Mouse (Mus musculus): ENCODE results near the gene Gk5.
A peak's percentile ranks its signal among the peaks of the same experiment; 100 is the strongest.
"Not testable (repeated sequence)": the region's sequence is repeated elsewhere in the genome, so short reads cannot be mapped to it uniquely, and the experiment has no call there.

The Gk5 gene

DNA sequence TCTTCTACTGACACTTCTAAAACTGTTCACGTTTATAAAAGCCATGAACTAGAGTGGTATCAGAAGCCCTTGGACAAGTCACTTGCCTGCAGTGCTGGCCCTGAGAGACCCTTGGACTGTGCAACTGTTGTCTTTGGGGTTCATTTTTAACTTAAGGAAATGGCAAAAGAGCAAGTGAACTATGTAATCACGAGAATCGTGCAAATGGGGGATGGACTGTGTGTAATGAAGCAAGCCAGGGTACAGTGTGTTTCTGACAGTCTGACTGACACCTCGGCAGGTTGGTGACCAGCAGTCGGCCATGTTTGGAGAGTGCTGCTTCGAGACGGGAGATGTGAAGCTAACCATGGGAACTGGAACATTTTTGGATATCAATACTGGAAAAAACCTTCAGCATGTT, 33.6 kb downstream of the Gk5 start:
- no peak for DNase-seq

DNA sequence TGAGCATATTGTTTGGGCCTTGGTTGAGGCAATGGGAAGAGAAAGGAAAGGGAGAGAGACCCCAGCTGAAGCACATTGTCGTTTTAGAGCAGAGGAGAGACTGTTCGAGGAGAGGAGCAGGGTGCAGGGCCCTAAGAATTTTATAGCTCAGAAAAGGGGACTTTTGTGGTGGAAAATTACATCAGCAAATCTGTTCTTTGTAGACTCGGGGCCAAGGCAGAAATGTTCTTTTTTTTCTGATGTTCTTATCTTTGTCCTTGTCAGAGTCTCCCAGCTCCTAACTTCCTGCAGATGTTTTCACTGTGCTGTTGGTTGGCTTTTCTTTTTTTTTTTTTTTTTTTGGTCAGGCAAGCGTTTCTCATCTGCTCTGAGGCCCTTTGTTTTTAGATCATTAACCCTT, 39.3 kb downstream of the Gk5 start:
- no peak for DNase-seq

DNA sequence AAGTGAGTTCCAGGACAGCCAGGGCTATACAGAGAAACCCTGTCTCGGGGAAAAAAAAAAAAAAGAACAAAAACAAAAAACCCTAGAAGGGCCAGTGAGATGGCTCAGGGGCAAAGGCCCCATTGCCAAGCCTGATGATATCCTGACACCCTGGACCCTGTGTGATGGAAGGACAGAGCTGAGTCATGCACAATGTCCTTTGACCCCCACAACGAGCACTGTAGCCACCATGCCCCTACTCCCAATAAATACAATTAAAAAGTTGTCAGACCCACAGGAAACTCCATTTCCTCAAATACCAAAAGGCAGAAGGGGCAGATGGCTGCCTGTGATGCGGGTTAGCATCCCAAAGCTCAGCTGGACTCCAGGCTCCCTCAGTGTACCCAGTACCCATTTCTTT, 39.9 kb downstream of the Gk5 start:
- DNase-seq: no peak

DNA sequence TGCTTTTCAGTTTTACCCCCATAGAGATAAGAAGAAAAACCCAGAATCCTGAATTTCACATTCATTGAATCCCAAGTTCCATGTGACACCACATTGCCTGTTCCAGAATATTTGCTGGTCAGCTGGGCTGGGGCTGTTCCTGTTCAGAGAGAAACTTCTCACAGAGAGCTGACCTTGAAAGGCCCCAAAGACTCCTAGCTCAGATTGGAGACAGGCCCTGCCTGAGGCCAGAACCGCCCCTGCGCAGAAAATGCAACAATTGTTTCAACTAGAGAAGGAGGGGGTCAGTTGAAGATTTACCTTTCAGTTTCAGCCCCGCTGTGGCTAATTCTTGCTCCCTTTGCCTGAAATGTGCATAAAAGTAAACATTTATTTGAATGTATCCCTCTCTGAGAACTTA, 41.6 kb downstream of the Gk5 start:
- DNase-seq: no peak

DNA sequence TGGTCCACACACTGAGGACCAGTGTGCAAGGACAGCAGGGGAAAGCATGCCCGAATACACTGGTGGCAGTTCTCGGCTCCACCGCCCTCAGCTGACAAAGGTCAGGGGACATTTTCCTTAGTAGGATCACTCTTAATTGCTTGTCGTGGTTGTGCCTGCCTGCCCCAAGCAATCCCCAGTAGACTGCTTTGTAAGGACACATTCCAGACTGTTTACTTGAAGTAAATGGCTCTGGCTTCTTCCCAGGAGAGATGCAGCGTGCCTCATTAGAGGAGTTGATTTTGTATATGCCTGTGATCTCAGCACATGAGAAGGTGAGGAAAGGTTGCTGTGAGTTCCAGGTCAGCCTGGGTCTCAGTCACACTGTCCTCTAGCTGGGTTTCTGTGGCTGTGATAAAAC, 43.3 kb downstream of the Gk5 start:
- no peak for DNase-seq

DNA sequence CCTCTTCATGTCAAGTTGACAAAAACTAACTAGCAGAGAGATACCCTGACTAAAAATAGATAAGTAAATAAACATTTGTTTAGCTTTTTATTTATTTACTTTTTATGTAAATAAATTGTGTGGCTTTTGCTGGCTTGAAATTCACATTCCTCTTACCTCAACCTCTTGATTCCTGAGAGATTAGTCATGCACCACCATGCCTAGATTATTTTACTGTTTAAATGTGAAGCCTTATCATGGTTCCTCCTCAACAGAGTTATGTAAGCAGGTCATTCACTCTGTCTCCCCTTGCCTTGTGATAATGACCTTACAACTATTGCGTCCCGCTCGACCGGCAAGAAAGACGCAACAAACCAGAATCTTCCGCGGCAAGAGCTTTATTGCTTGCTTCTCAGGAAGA, 44.3 kb downstream of the Gk5 start:
- DNase-seq: no peak

DNA sequence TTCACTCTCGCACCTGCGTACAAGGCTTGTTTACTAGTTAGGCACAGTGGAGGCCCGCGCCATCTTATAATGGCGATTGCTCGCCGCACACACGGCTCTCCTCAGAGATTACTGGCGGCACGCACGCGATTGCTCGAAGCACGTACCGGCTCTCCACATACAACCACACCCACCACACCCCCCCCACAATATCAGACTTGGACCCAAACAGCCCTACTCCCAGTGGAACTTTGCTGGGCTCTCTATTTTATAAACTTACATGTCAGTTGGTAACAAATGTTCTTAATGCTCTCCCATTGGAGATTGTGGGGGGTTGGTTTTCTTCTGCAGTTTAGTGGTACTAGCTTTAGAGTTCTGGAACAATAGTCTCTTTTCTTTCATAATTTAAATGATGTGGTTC, 44.8 kb downstream of the Gk5 start:
- not testable (repeated sequence) for DNase-seq

DNA sequence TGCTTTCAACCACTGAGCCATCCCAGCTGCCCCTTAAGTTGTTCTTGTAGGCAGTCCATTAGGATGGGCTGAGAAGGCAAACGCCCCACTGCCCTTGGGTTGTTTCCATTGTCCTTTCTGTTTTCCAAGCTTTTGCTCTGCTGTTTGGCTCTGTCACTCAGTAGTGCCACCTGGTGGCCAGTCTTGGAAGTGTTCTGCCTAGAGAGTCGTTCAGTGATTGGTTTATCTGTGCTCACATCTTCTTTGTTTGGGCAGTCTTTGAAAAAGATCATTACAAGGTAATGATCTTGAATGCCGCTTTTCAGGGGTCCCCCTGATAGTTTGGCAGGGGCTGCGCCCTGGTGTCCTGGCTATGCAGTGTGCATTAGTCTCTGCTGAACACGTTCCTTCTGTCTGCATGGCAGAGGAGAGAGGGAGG, 48.0 kb downstream of the Gk5 start:
- DNase-seq: peak; percentile 12

DNA sequence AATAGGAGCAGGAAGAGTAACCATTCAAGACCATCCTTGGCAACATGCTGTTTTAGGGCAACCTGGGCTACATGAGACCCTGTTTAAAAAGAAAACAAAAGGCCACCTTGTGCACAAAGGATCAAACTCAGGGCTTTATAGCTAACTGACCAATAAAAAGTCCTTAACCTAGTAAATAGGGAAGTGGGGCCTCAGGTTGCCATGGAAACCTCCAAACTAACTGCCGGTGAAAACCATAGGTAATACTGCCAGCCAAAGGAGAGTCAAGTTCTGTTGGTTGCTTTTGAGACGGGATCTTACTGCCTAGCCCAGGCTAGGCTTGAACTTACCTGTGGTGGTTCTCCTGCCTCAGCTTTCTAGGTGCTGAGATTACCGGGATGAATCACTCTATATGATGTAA, 51.4 kb downstream of the Gk5 start:
- no peak for DNase-seq

DNA sequence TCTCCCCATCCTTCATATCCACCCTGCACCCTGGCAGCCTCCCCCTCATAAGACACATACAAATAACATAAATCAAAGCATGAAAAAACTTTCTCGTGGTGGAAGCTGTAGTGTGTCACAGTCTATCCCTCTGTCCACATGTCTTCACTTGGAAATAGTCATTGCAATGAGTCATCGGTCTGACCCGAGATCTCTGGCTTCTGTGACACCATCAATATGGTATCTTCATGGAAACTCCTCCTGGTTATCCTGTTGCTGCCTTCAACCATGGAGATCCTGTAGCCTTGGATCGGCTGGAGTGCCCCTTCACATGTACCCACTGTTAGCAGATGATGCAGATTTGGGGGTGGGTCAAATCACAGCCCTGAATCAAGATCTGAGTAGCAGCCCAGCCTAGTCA, 65.7 kb downstream of the Gk5 start:
- DNase-seq: no peak

DNA sequence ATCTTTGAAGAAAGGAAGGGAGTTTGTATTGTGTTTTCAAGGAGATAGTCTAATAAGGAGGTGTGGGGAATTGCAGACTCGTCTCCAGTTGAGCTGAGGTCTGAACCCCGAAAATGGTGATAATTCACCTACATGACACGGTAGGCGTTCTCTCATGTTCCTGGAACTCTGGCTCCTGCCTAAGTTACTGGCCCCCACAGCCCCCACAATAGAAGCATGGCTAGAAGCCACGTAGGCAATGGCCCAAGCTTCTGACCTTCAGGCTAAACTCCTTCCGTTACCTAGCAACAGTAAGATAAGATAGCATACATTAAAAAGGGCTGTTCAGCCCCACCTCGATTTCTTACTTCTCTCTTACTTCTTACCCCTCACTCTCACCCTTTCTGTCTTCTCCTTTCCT, 67.5 kb downstream of the Gk5 start:
- DNase-seq: no peak

DNA sequence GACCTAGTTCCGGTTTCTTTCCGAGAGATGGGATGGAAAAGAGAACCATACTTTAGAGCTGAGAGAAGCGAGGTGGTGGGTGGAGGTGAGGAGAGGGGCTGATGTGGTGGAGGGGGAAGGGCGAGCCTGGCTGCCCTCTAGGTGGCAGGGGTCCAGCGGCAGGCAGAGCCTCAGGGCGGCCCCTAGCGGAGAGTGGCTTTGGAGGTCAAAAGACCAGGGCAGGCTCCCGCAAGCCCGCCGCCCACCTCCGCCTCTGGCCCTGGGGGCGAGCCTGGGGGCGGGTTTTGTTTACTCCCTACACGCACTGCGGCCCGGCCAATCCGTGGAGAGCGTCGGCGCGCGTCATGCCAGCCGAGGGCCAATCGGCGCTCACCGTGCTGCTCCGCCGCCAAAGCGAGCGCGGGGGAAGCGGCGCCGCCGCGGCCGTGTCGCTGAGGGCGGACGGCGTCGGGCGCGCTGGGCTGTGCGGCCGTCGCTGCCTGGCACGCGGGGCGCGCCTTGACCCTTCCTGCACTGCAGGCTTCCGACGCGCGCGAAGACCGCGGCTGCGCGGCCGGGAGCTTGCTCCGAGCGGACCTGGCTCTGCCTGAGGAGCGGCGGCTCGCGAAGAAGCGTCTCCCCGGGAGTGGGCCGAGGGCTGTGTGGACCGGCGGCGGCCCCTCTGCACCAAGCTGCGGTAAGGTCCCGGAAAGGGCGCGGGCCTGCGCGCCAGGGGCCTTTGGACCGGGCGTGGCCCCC, 76.9 kb downstream of the Gk5 start, which contains the start of gene Tfdp2:
Tfdp2 (plus strand) TSS at position 391 of the 738 bp plus-strand sequence.
- peak; percentile 89 for DNase-seq

DNA sequence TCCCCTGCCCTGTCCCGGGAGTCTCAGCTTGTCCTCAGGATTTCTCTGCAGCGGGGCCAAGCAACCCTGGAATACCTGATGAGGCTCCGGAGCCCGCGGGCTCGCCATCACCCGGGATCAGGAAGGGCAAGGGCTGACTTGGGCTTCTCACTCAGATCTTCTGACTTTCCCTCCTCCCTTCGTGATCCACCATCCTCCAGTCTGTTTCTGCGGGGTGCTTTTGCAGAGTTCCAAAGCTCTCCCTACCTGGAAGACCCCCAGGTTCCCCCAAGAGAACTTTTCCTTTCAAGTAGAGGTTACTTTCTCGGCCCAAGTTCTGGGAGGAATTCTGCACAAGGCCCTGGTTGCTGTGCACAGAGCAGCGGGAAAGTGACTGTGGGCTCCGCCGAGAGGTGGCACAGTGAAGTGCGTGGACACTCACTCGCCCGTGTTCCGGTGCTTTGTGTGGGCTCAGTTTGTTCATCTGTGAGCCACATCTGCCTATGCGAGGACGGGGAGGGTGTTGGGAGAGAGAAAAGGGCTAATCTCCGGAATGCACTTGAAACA, 77.5 kb downstream of the Gk5 start:
- peak; percentile 40 for DNase-seq

DNA sequence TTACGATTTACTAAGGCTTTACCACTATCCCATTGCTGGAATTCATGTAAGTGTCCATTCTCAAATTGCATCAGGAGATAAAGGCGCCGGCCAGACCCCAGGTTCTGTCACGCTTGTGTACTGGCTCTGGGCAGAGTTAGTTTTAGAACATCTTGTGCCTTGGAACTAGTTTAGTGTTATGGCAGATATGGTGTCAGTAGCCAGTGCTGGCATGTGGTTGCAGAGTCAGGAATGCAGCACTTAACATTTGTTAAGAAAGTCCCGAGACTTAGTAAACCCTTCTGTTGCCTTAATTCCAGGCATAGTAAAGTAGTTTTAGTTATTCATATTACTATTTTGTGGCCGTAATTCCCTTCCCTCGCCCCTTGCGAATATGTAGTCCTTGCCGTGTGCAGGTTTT, 78.6 kb downstream of the Gk5 start:
- no peak for DNase-seq

DNA sequence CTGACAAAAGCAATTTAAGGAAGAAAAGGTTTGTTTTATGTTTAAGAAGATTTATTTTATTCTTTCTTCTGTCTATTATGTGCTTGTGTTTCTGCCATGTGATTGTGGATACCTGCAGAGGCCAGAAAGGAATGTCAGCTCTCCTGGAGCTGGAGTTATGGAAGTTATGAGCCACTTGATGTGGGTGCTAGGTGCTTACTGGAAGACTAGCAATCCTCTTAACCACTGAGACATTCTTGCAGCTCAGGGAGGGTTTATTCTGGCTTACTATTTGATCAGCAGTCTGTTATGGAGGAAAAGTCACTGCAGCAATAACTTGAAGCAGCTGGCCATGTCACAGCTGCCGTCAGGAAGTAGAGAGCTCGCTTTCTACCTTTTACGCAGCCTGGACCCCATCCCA, 84.5 kb downstream of the Gk5 start:
- no peak for DNase-seq

DNA sequence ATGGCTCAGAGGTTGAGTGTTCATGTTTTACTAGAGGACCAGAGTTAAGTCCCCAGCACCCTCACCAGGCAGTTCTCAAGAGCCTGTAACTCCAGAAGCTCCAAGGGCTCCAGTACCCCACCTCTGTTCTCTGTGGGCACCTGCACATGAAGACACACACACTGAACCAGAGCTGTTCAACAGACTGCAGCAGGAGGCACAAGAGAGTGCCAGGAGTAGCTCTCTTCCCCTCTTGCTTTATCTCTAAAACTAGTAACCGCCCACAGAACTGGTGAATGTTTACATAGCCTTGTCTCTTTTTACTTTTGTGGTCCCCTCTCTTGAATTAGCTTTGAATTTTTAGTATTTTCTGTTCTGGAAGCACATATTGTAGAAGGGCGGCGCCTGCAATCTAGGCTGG, 88.3 kb downstream of the Gk5 start:
- no peak for DNase-seq

DNA sequence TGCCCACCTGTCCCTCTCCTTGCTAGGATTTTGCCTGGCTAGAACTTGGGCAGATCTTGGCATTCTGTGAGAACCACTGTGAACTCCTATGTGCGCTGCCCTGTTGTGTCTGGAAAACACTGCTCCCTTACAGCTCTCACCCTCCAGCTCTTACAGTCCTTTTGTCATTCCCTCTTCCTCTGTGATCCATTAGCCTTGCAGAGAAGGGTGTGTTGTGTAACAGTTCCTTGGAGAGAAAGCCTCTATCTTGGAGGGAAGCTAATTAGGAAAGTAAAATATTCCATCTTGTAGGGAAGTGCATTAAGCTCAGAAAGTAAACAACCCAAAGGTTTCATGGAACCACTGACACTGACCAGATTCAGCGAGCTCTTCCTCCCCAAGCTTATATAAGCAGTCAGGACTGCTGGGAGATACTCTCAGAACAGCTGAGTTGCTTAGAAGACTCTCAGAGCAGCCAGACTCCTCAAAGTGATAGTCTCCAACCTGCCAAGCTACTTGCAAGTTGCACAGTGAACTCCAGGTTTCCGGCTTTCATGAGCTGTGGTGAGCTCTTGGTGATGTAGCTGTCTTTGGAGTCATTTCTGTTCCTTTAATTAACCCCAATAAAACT, 94.0 kb downstream of the Gk5 start:
- no peak for DNase-seq

DNA sequence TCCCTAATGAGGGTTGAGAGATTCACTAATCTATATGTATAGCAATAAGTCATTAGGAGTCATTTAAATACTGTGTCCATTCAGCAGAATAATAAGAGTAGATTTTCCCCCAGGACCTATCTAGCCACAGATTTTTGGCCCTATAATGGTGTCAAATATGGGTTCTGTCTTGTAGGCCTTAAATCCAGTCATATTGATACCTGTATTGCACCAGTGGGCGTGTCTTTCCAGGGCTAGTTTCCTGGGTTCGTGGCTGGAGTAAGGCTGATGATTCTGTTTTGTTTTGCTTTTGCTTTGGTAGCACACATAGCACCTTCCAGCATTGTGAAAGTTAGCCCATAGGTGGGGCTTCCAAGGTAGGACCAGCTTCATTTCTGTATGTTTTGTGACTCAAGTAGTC, 95.0 kb downstream of the Gk5 start:
- DNase-seq: no peak

DNA sequence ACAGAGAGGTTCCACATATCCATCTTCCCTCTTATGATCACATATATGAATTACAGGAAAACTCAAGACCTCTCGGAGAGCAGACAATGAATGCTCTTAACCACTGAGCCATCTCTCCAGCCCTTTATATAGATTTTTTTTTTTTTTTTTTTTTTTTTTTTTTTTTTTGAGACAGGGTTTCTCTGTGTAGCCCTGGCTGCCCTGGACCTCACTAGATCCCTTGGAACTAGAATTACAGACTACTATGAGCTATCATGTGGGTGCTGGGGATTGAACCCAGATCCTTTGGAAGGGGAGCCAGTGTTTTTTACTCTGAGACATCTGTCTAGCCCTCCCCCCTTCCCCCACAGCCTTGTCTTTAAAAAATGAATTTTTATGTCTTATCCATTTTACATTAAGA, 98.1 kb downstream of the Gk5 start:
- no peak for DNase-seq

DNA sequence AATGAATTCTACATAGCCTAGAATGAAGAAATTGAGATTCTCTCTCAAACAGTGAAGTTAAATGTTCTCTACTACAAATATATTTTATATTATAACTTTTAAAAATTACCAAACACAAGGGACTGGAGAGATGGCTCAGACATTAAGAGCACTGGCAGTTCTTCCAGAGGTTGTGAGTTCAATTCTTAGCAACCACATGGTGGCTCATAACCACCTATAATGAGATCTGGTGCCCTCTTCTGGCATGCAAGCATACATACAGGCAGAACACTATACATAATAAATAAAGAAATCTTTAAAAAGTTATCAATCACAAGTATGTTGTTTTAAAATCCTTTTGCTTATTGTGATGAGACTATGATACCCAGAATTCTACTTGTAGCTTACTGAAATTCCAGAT, 98.6 kb downstream of the Gk5 start:
- no peak for DNase-seq

DNA sequence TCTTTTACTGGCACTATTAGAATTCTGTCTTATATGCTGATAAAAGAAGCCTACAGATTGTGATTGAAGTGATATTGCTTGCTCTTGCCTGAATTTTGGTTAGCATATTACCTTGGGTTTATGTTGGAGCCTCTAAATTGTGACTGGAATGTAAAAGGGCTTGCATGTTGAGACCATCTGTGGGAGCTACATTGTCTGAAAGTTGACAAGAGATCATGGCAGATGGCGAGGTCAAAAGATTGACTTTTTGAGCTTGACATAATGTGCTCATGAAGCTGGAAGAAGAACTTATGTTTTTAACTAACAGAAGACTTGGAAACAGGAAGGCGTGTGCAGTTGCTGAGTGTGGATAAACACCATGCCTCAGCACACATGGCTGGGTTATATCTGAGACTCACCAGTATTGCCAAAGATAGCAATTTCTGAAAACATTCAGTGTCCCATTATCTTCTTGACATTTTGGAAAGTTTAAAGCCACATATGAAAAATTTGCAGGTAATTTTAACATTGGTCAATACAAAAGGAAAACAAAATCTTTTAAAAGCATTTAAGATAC, 100.0 kb downstream of the Gk5 start:
- no peak for DNase-seq

DNA sequence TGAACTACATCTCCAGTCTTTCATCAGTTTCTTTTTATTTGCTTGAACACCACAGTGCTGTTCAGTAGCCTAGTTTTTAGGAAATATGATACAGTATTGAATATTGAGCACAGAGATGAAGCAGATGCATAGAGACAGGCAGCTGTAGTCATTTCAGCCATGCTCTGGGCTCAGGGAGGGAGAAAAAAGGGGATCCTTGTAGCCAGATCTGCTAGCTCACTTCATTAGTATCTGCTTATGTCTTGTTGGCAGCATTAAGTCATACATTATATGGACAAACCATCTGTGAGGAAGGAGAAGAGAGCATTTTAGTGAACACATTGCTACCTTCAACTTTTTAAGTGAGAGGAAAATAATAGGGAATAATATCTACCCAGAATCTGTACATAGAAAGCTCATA, 101.3 kb downstream of the Gk5 start:
- DNase-seq: no peak

DNA sequence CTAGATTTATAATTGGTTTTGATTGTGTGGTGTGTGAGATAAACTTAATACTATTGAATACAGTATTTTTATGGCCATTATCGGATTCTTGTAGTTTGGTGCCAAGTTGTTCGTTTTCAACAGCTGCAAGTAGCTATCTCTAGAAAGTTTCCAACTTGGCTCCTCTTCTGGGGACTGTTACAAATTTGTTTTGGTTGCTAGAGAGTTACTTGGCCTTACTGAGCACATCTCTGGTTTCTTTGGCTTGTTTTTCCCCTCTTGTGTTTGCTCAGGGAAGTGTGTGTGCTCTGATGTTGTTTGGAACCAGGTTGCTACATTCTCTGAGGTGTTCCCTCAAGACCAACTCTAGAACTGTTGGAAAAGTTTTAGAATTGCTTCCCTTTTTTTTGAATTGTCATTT, 104.1 kb downstream of the Gk5 start:
- no peak for DNase-seq

DNA sequence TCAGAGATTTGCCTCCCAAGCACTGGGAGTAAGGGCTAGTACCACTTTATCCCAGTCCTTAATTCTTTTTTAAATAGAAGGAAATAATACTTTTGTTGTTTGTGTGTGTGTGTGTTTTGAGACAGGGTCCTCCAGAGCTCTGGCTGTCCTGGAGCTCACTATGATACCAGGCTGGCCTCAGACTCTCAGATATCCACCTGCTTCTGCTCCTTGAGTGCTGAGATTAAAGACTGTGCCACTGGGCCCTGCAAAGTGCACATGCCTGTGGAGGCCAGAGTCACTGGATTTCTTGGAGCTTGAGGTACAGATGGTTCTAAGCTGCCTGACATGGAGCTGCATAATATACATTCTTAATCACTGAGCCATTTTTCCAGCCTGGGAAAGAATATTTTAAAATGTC, 109.1 kb downstream of the Gk5 start:
- no peak for DNase-seq

Data from cerebellum, adult 11-12 months (tissue).